Mouse (Mus musculus) cerebellum, adult 2 months (tissue): ENCODE results near the gene Twsg1. TPM values are rescaled to one million over a fixed set of nuclear protein-coding genes. Genes with fewer than 3 reads are reported as not detected.

Experiments
- DNase-seq, 2 experiments: peaks; one replicate each; pipeline ENCODE4 v3.0.0; 2021
- H3K27ac ChIP-seq: fragments of 200-500 bp; 2 replicates; pipeline ENCODE4 v1.5.1; 2012; ENCODE audit warnings: low read length, control low read depth, inconsistent platforms; ENCODE audit not compliant: insufficient read depth
- H3K27me3 ChIP-seq: fragments of 200-500 bp; 2 replicates; pipeline ENCODE4 v1.6.1; 2012; ENCODE audit warnings: inconsistent platforms, mild to moderate bottlenecking, low read length, moderate library complexity; ENCODE audit not compliant: control insufficient read depth, insufficient read depth
- H3K4me1 ChIP-seq: fragments of 200-500 bp; 2 replicates; pipeline ENCODE4 v1.6.1; 2011; ENCODE audit warnings: low read length; ENCODE audit not compliant: control insufficient read depth, insufficient read depth
- H3K4me3 ChIP-seq: fragments of 200-500 bp; replicated peaks from 2 replicates; pipeline ENCODE3; 2011; ENCODE audit warnings: mild to moderate bottlenecking, low read depth, low read length, control low read depth; ENCODE audit not compliant: insufficient read depth
- CTCF ChIP-seq: fragments of 200-500 bp; IDR thresholded peaks from 2 replicates; pipeline ENCODE4 v1.5.1; 2011; ENCODE audit warnings: low read depth, mild to moderate bottlenecking, control low read depth, low read length, moderate library complexity, borderline replicate concordance; ENCODE audit not compliant: insufficient read depth
- POLR2A ChIP-seq: fragments of 200-500 bp; IDR thresholded peaks from 2 replicates; pipeline ENCODE4 v1.6.1; 2011; ENCODE audit warnings: low read length, control low read depth, borderline replicate concordance; ENCODE audit not compliant: insufficient read depth
- WGBS: fragments of 180-500 bp; shearing (Covaris S2); methylation state at CpG from one replicate; pipeline ENCODE4 v1.1.7; 2018; 5-methylcytosine and 5-hydroxymethylcytosine counted together
- polyA plus RNA-seq: library from polyadenylated mRNA; depleted of rRNA; stranded (reverse); fragments of >200 nt; gene quantifications from 2 replicates; pipeline ENCODE4 v1.2.3, GENCODE M21; 2012

Twsg1 gene
- polyA plus RNA-seq, 1 experiment, result 30.3 TPM

DNA sequence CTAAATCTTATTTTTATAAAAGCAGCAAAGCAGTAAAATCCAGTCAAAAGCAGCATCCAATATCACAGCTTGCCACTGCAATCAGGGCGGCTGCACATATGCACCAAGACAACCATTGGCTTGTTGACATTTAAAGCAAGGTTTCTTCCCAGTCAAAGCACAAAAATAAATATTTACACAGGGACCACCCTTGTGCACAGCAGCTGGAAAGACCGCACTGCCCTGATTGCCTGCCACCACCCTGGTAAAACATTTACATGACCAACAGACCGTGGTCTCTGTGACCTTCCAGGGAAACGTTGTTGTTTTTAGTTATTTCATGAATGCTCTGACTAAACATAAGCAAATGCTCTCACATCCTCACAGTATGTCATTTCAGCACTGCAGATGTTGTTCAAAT lies 8.6 kb downstream of the Twsg1 start:
- TF ChIP-seq POLR2A, result no peak
- no peak for TF ChIP-seq CTCF
- WGBS, result 63% methylated on average over 4 of the region's 4 CpGs
- no peak overlapping the region for H3K4me3 ChIP-seq
- H3K4me1 ChIP-seq, result peaks cover 16% of the 10 kb centered on the region
- no peaks in the 10 kb centered on the region for H3K27me3 ChIP-seq
- H3K27ac ChIP-seq, result no peak overlapping the region
- DNase-seq, result no peak

DNA sequence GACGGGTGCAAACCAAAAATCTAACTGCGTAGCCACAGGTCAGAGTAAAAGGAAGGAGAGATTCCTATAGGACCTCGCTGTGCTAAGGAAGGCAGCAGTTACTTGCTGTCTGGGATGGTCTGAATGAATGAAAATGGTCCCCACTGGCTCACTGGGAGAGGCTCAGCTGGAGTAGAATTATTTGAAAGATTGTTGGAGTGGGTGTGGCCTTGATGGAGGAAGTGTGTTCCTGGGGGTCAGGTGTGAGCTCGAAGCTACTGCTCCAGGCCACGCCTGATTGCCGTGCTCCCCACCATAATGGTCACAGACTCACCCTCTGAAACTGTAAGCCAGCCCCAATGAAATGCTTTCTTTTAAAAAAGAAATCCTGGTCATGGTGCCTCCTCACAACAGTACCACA lies 9.8 kb downstream of the Twsg1 start:
- Histone ChIP-seq H3K4me3 (no peak overlapping the region), H3K27ac (no peak overlapping the region), H3K4me1 (peaks cover 16% of the 10 kb centered on the region), H3K27me3 (no peaks in the 10 kb centered on the region)
- no peak for TF ChIP-seq POLR2A
- no peak for TF ChIP-seq CTCF
- 90% methylated on average over 6 of the region's 6 CpGs for WGBS
- DNase-seq, result no peak

DNA sequence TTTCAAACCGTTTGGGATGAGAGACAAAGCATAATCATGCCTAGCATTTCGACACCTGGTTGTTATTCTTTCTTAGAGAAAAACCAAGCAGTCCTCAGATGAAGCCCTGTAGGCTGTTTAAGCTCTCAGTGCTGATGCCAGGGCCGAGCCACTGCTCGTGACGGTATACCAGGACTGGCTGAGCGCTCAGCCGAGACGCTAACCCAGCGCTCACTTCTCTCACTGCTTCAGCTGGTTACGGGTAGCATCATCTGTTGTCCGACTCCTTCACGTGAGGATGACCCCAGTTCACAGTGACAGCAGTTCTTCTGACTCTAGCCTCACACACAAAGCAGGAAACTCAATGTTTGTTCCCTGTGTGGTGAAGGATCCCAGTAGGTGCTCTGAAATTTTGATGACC lies 10.8 kb downstream of the Twsg1 start:
- H3K4me3 ChIP-seq, result no peak overlapping the region
- no peak overlapping the region for H3K27ac ChIP-seq

DNA sequence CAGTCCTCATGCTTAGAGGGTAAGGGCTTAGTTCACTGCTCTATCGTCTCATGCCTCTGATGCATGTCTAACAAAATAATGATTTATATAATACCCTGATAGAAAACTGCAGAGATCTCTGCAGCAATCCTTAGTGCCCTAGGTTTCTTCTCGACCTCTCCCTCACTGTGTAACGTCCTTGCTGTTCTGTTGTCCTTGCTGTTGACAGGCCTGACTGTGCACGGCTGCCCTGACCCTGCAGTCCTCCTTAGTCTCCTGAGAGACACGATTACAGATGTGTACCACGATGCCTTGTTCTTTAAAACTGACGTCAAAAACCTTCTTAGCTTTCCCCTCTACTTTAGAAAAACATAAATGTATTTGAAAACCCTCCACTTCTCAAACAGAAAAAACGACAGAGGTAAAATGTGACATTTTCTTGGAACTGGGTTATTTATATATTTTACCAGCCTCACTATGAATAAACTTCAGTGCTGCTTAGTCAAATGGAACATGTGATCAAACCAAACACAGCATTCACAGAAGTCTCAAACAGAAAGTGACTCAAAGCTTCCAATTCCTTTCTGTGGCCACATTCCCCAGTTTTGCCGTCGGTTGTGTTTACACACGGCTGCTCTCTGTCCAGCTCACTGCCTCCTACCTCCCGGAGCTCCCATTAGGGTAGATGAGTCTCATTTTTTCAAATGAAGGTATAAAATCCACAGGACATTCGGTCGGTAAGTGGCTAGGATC lies 11.4 kb downstream of the Twsg1 start:
- no peaks in the 10 kb centered on the region for H3K27me3 ChIP-seq
- TF ChIP-seq POLR2A, result no peak
- TF ChIP-seq CTCF, result no peak
- no peak for DNase-seq
- H3K27ac ChIP-seq, result no peak overlapping the region; the same call in 1 of the 2 replicates
- H3K4me3 ChIP-seq, result no peak overlapping the region
- peaks cover 16% of the 10 kb centered on the region for H3K4me1 ChIP-seq
- 54% methylated on average over 14 of the region's 14 CpGs for WGBS

More for the DNA sequence above, 10.8 kb downstream of the Twsg1 start:
- no peak for TF ChIP-seq POLR2A
- TF ChIP-seq CTCF, result no peak
- 43% methylated on average over 12 of the region's 12 CpGs for WGBS
- no peak for DNase-seq
- no peaks in the 10 kb centered on the region for H3K27me3 ChIP-seq
- H3K4me1 ChIP-seq, result peaks cover 16% of the 10 kb centered on the region

DNA sequence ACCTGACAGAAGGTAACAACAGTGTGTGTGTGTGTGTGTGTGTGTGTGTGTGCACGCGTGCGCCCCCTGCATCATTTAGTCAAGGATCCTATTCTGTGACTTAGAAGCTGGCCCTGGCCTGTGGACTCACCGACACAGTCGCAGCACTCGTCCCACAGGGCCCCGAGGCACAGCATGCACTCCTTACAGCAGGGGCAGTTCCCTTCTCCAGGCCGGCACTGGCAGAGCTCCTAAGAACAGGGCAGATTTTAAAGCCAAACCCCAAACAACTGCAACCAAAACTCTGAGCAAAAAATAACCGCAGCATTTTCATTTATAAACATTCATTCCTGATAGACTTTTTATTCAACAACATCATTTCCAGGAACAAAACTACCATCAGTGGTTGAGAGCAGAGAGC lies 13.4 kb downstream of the Twsg1 start:
- Histone ChIP-seq H3K4me3 (no peak overlapping the region), H3K4me1 (peaks cover 14% of the 10 kb centered on the region), H3K27me3 (no peaks in the 10 kb centered on the region), H3K27ac (no peak overlapping the region)
- no peak for DNase-seq
- 55% methylated on average over 9 of the region's 9 CpGs for WGBS
- TF ChIP-seq POLR2A, result no peak
- TF ChIP-seq CTCF, result no peak

DNA sequence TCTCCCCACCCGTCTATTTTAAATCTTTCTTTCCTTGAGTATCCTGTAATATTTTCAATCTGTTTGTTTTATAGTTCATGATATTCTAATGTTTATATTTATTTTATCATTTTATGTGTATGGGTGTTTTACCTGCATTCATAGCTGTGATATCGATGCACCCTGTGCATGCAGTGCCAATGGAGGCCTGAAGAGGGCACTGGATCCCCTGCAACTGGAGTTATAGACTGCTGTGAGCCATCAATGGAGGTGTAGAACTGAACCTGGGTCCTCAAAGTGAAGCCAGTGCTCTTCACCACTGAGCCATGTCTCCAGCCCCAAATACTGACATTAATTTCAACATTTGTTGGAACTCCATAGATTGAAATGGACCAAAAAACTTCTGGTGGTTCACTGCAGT lies 17.3 kb downstream of the Twsg1 start:
- Histone ChIP-seq H3K27ac (no peak overlapping the region), H3K27me3 (no peaks in the 10 kb centered on the region), H3K4me3 (no peak overlapping the region), H3K4me1 (peaks cover 10% of the 10 kb centered on the region)
- DNase-seq, result no peak
- WGBS, result 99% methylated on average over 2 of the region's 2 CpGs
- TF ChIP-seq POLR2A, result no peak
- TF ChIP-seq CTCF, result peak; percentile 44

DNA sequence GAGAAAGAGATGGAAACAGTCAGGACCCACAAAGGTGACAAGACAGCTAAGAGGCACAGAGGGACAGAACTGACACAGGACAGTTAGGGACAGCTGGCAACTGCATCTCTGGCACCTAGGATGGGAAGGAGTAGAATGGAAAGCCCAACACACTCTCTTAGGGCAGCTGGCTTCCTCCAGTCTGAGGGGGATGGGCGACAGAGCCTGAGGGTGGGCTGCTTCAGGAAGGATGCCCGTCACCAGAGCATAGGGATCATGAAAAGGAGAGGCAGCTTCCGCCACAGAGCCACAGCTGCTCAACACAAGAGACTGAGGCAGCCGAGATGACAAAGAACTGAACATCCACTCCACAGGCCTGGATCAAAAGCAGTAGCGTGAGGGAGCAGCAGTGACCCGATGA lies 19.5 kb downstream of the Twsg1 start:
- Histone ChIP-seq H3K27ac (peak overlapping the region; percentile 9; the same call in 1 of the 2 replicates), H3K4me3 (no peak overlapping the region), H3K27me3 (no peaks in the 10 kb centered on the region), H3K4me1 (peaks cover 9% of the 10 kb centered on the region)
- TF ChIP-seq CTCF (no peak), POLR2A (no peak)
- DNase-seq, result no peak
- WGBS, result 58% methylated on average over 6 of the region's 6 CpGs

DNA sequence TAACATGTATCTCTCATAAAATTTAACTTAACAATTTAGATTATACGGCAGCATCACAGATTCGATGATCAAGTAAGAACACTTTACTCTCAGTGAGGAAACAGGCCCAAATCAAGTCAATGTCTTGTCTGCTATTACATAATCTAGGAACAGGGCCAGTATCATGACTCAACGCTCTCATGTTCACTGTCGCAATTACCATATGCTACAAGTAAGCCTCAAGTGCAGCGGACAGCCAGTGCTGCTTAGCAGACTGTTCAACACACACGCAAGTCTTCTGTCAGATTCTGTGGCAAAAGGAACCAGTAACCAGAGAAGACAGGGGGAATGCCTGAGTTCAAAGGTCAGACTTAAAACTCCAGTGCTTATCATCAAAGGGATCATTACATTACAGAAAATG lies 20.1 kb downstream of the Twsg1 start:
- H3K4me3 ChIP-seq, result no peak overlapping the region
- peak; percentile 60 to 88 for DNase-seq
- peaks cover 9% of the 10 kb centered on the region for H3K4me1 ChIP-seq
- TF ChIP-seq CTCF (no peak), POLR2A (peak; percentile 51; the same call in 1 of the 2 replicates)
- no peaks in the 10 kb centered on the region for H3K27me3 ChIP-seq
- WGBS, result 15% methylated on average over 6 of the region's 6 CpGs
- peak overlapping the region; percentile 9; the same call in 1 of the 2 replicates for H3K27ac ChIP-seq
